Mouse (Mus musculus) small intestine, adult 2 months (tissue): Measurements from ENCODE around the gene Ptger4.

ENCODE experiments used
- CTCF ChIP-seq: fragments of 200-500 bp; IDR thresholded peaks from 2 replicates; pipeline ENCODE4 v1.5.1; 2012; ENCODE audit warnings: low read depth, mild to moderate bottlenecking, control low read depth, inconsistent platforms, low read length, moderate library complexity, mixed read lengths; ENCODE audit not compliant: insufficient replicate concordance, insufficient read length; ENCODE audit errors: extremely low read depth
- POLR2A ChIP-seq: fragments of 200-500 bp; IDR thresholded peaks from 2 replicates; pipeline ENCODE4 v1.6.1; 2012; ENCODE audit warnings: low read depth, mild to moderate bottlenecking, control low read depth, inconsistent platforms, low read length, moderate library complexity

- no peak for TF ChIP-seq CTCF
- no peak for TF ChIP-seq POLR2A
Measured at GRCm38 (mm10) chr15:5235527-5235926, 8.5 kb downstream of the Ptger4 start.
